Mouse (Mus musculus): ENCODE measurements around the gene Lrmda. TPM values are rescaled to one million over a fixed set of nuclear protein-coding genes. Genes with fewer than 3 reads are reported as not detected.

Gene Lrmda
- polyA plus RNA-seq, 1 experiment from 2014 or later = 0.66 TPM

DNA sequence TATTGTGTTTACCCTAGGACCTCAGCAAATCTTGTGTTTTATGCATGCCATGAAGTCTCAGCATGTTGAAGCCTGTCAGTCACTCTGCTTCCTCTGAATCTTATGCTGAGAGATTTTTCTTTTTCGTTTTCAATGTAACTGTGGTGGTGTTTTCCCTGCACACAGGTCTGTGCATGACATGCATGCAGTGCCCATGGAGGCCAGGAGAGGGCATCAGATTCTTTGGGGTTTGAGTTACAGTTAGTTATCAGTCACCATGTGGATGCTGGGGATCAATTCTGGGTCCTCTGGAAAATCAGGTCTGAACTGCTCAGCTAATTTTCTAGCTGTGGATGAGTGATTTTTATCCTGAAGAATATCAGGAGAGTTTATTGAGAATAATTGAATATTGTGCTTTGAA, 444.8 kb downstream of the Lrmda start:
- no peaks in the 10 kb centered on the region for H3K36me3 ChIP-seq (ENCODE audit: control insufficient read depth, insufficient read depth, low read length)
- no peak overlapping the region for H3K4me2 ChIP-seq (ENCODE audit: low read depth)
- no peaks in the 10 kb centered on the region for H3K4me1 ChIP-seq (ENCODE audit: control insufficient read depth, insufficient read depth, low read length)
- H3K9ac ChIP-seq (ENCODE audit: low read length) = no peak overlapping the region
- WGBS = 79% methylated on average over 1 of the region's 1 CpGs
- ATAC-seq (ENCODE audit: insufficient read depth, low FRiP score, low TSS enrichment) = no peak
- no peak for DNase-seq (ENCODE audit: low spot score)
- no peak overlapping the region for H3K4me3 ChIP-seq (ENCODE audit: low read depth, low read length)
- no peaks in the 10 kb centered on the region for H3K9me3 ChIP-seq (ENCODE audit: control insufficient read depth, low read length)
- H3K27me3 ChIP-seq (ENCODE audit: control insufficient read depth, insufficient read depth, low read length) = no peaks in the 10 kb centered on the region
- no peak overlapping the region for H3K27ac ChIP-seq (ENCODE audit: low read depth, low read length)

DNA sequence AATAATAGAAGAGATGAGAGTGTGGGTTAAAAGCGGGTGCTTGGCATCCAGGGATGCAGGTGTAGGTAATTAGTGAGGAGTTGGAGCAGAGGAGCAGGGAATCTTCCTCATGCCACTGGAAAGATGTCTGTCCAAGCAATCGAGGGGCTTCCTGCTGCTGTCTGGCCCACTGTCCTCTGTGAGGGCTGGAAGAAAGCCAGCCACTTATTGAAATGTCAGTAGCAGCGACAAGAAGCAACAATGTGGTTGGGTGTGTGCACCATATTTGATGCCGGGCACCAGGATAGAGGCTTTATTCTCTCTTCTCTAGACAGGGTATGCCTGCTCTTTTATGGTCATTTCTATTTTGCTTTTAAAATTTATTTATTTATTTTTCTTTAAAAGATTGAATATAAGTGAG, 451.5 kb downstream of the Lrmda start:
- DNase-seq (ENCODE audit: low spot score) = no peak
- H3K9me3 ChIP-seq (ENCODE audit: control insufficient read depth, low read length) = no peaks in the 10 kb centered on the region
- H3K9ac ChIP-seq (ENCODE audit: low read length) = no peak overlapping the region
- no peaks in the 10 kb centered on the region for H3K4me1 ChIP-seq (ENCODE audit: control insufficient read depth, insufficient read depth, low read length)
- H3K4me3 ChIP-seq (ENCODE audit: low read depth, low read length) = no peak overlapping the region
- ATAC-seq (ENCODE audit: insufficient read depth, low FRiP score, low TSS enrichment) = no peak
- H3K36me3 ChIP-seq (ENCODE audit: control insufficient read depth, insufficient read depth, low read length) = no peaks in the 10 kb centered on the region
- H3K4me2 ChIP-seq (ENCODE audit: low read depth) = no peak overlapping the region
- WGBS = 65% methylated on average over 4 of the region's 4 CpGs
- H3K27ac ChIP-seq (ENCODE audit: low read depth, low read length) = no peak overlapping the region
- no peaks in the 10 kb centered on the region for H3K27me3 ChIP-seq (ENCODE audit: control insufficient read depth, insufficient read depth, low read length)

GRCm38 (mm10) chr14:22473451-22473850, 453.9 kb downstream of the Lrmda start:
- Histone ChIP-seq H3K27me3 (ENCODE audit: control insufficient read depth, insufficient read depth, low read length) (no peaks in the 10 kb centered on the region), H3K9me3 (ENCODE audit: control insufficient read depth, low read length) (no peaks in the 10 kb centered on the region), H3K4me2 (ENCODE audit: low read depth) (no peak overlapping the region), H3K4me1 (ENCODE audit: control insufficient read depth, insufficient read depth, low read length) (no peaks in the 10 kb centered on the region), H3K36me3 (ENCODE audit: control insufficient read depth, insufficient read depth, low read length) (no peaks in the 10 kb centered on the region), H3K4me3 (ENCODE audit: low read depth, low read length) (no peak overlapping the region), H3K9ac (ENCODE audit: low read length) (no peak overlapping the region), H3K27ac (ENCODE audit: low read depth, low read length) (no peak overlapping the region)
- DNase-seq (ENCODE audit: low spot score) (no peak), ATAC-seq (ENCODE audit: insufficient read depth, low FRiP score, low TSS enrichment) (no peak)
- 58% methylated on average over 7 of the region's 7 CpGs for WGBS

GRCm38 (mm10) chr14:22473991-22474390, 454.5 kb downstream of the Lrmda start:
- Histone ChIP-seq H3K4me2 (ENCODE audit: low read depth) (no peak overlapping the region), H3K36me3 (ENCODE audit: control insufficient read depth, insufficient read depth, low read length) (no peaks in the 10 kb centered on the region), H3K4me3 (ENCODE audit: low read depth, low read length) (no peak overlapping the region), H3K9ac (ENCODE audit: low read length) (no peak overlapping the region), H3K4me1 (ENCODE audit: control insufficient read depth, insufficient read depth, low read length) (no peaks in the 10 kb centered on the region), H3K9me3 (ENCODE audit: control insufficient read depth, low read length) (no peaks in the 10 kb centered on the region), H3K27ac (ENCODE audit: low read depth, low read length) (no peak overlapping the region), H3K27me3 (ENCODE audit: control insufficient read depth, insufficient read depth, low read length) (no peaks in the 10 kb centered on the region)
- no peak for DNase-seq (ENCODE audit: low spot score)
- WGBS = 59% methylated on average over 6 of the region's 6 CpGs
- ATAC-seq (ENCODE audit: insufficient read depth, low FRiP score, low TSS enrichment) = no peak

GRCm38 (mm10) chr14:22493326-22493725, 473.8 kb downstream of the Lrmda start:
- ATAC-seq (ENCODE audit: insufficient read depth, low FRiP score, low TSS enrichment) = no peak
- Histone ChIP-seq H3K4me3 (ENCODE audit: low read depth, low read length) (no peak overlapping the region), H3K4me2 (ENCODE audit: low read depth) (no peak overlapping the region), H3K36me3 (ENCODE audit: control insufficient read depth, insufficient read depth, low read length) (no peaks in the 10 kb centered on the region), H3K27me3 (ENCODE audit: control insufficient read depth, insufficient read depth, low read length) (no peaks in the 10 kb centered on the region), H3K9me3 (ENCODE audit: control insufficient read depth, low read length) (no peaks in the 10 kb centered on the region), H3K27ac (ENCODE audit: low read depth, low read length) (no peak overlapping the region), H3K4me1 (ENCODE audit: control insufficient read depth, insufficient read depth, low read length) (peaks cover 10% of the 10 kb centered on the region; the same call in 1 of the 2 replicates), H3K9ac (ENCODE audit: low read length) (no peak overlapping the region)
- WGBS = 94% methylated on average over 2 of the region's 2 CpGs
- no peak for DNase-seq (ENCODE audit: low spot score)

GRCm38 (mm10) chr14:22494290-22494689, 474.8 kb downstream of the Lrmda start:
- DNase-seq (ENCODE audit: low spot score) (no peak), ATAC-seq (ENCODE audit: insufficient read depth, low FRiP score, low TSS enrichment) (no peak)
- H3K4me3 ChIP-seq (ENCODE audit: low read depth, low read length) = no peak overlapping the region
- H3K27ac ChIP-seq (ENCODE audit: low read depth, low read length) = peak overlapping the region; percentile 77; the same call in 1 of the 2 replicates
- no peak overlapping the region for H3K9ac ChIP-seq (ENCODE audit: low read length)
- peaks cover 10% of the 10 kb centered on the region; the same call in 1 of the 2 replicates for H3K4me1 ChIP-seq (ENCODE audit: control insufficient read depth, insufficient read depth, low read length)
- H3K4me2 ChIP-seq (ENCODE audit: low read depth) = no peak overlapping the region
- H3K9me3 ChIP-seq (ENCODE audit: control insufficient read depth, low read length) = no peaks in the 10 kb centered on the region
- no peaks in the 10 kb centered on the region for H3K27me3 ChIP-seq (ENCODE audit: control insufficient read depth, insufficient read depth, low read length)
- H3K36me3 ChIP-seq (ENCODE audit: control insufficient read depth, insufficient read depth, low read length) = no peaks in the 10 kb centered on the region

DNA sequence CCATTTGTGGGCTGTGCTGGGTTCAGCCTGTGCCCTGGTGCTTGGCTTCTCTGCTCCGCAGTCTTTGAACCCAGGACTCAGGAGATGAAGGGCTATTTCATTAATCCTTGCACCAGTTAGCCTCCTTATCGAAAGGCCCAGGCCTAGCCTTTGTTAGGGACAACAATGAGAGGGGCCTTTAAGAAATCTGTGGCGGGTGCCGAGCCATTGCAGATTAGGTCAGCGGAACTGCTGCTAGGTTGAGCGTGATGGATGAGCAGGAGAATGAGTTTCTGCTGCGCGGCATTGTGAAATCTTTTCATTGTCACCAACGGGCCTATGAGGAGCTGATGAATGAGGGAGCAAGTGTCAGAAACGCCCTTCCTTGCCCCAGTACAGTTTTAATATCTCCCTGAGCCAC, 475.4 kb downstream of the Lrmda start:
- Histone ChIP-seq H3K4me1 (ENCODE audit: control insufficient read depth, insufficient read depth, low read length) (peaks cover 10% of the 10 kb centered on the region; the same call in 1 of the 2 replicates), H3K4me2 (ENCODE audit: low read depth) (no peak overlapping the region), H3K9me3 (ENCODE audit: control insufficient read depth, low read length) (no peaks in the 10 kb centered on the region), H3K27me3 (ENCODE audit: control insufficient read depth, insufficient read depth, low read length) (no peaks in the 10 kb centered on the region), H3K4me3 (ENCODE audit: low read depth, low read length) (no peak overlapping the region), H3K27ac (ENCODE audit: low read depth, low read length) (peak overlapping the region; percentile 77), H3K36me3 (ENCODE audit: control insufficient read depth, insufficient read depth, low read length) (no peaks in the 10 kb centered on the region), H3K9ac (ENCODE audit: low read length) (peak overlapping the region; percentile 37; the same call in 1 of the 2 replicates)
- DNase-seq (ENCODE audit: low spot score) = peak; percentile 70
- ATAC-seq (ENCODE audit: insufficient read depth, low FRiP score, low TSS enrichment) = peak; percentile 20; the same call in 1 of the 2 replicates
- WGBS = 23% methylated on average over 10 of the region's 10 CpGs

- H3K9ac ChIP-seq (ENCODE audit: low read length) = no peak overlapping the region; the same call in 1 of the 2 replicates
- no peak for ATAC-seq (ENCODE audit: insufficient read depth, low FRiP score, low TSS enrichment)
- H3K4me1 ChIP-seq (ENCODE audit: control insufficient read depth, insufficient read depth, low read length) = peaks cover 10% of the 10 kb centered on the region; the same call in 1 of the 2 replicates
- no peaks in the 10 kb centered on the region for H3K9me3 ChIP-seq (ENCODE audit: control insufficient read depth, low read length)
- H3K27me3 ChIP-seq (ENCODE audit: control insufficient read depth, insufficient read depth, low read length) = no peaks in the 10 kb centered on the region
- DNase-seq (ENCODE audit: low spot score) = peak; percentile 51
- no peaks in the 10 kb centered on the region for H3K36me3 ChIP-seq (ENCODE audit: control insufficient read depth, insufficient read depth, low read length)
- no peak overlapping the region for H3K4me3 ChIP-seq (ENCODE audit: low read depth, low read length)
- 30% methylated on average over 8 of the region's 8 CpGs for WGBS
- H3K27ac ChIP-seq (ENCODE audit: low read depth, low read length) = peak overlapping the region; percentile 77
- H3K4me2 ChIP-seq (ENCODE audit: low read depth) = no peak overlapping the region
These were observed 475.8 kb downstream of the Lrmda start for GRCm38 (mm10) chr14:22495286-22495685.

GRCm38 (mm10) chr14:22497636-22498131, 478.2 kb downstream of the Lrmda start:
- Histone ChIP-seq H3K4me1 (ENCODE audit: control insufficient read depth, insufficient read depth, low read length) (peaks cover 10% of the 10 kb centered on the region; the same call in 1 of the 2 replicates), H3K4me2 (ENCODE audit: low read depth) (no peak overlapping the region), H3K36me3 (ENCODE audit: control insufficient read depth, insufficient read depth, low read length) (no peaks in the 10 kb centered on the region), H3K9me3 (ENCODE audit: control insufficient read depth, low read length) (no peaks in the 10 kb centered on the region), H3K9ac (ENCODE audit: low read length) (no peak overlapping the region), H3K27me3 (ENCODE audit: control insufficient read depth, insufficient read depth, low read length) (no peaks in the 10 kb centered on the region), H3K27ac (ENCODE audit: low read depth, low read length) (no peak overlapping the region), H3K4me3 (ENCODE audit: low read depth, low read length) (no peak overlapping the region)
- WGBS = 82% methylated on average over 4 of the region's 4 CpGs
- no peak for DNase-seq (ENCODE audit: low spot score)
- ATAC-seq (ENCODE audit: insufficient read depth, low FRiP score, low TSS enrichment) = no peak

Data from neural tube, embryonic 11.5 days (tissue).